Mouse (Mus musculus): ENCODE data around the gene Cda.
"Not testable (repeated sequence)": the region's sequence is repeated elsewhere in the genome, so short reads cannot be mapped to it uniquely, and the experiment has no call there.

Cda gene

GRCm38 (mm10) chr4:138342048-138342447 is 25.7 kb downstream of the Cda start:
- in situ Hi-C loops (cut with MboI; ENCODE audit: low pct_unique_long_range_greater_than_20kb in 1 of 2, low sequenced_read_pairs in 2 of 2, unreplicated experiment in 1 of 2), result no loop called here

- in situ Hi-C loops (cut with MboI; ENCODE audit: low pct_unique_long_range_greater_than_20kb in 1 of 2, low sequenced_read_pairs in 2 of 2, unreplicated experiment in 1 of 2), result no loop called here
Measured at GRCm38 (mm10) chr4:138341393-138341792, 26.4 kb downstream of the Cda start.

- in situ Hi-C loops (cut with MboI; ENCODE audit: low pct_unique_long_range_greater_than_20kb in 1 of 2, low sequenced_read_pairs in 2 of 2, unreplicated experiment in 1 of 2), result no loop called here
Measured at GRCm38 (mm10) chr4:138339963-138340362, 27.8 kb downstream of the Cda start.

- in situ Hi-C loops (cut with MboI; ENCODE audit: low pct_unique_long_range_greater_than_20kb in 1 of 2, low sequenced_read_pairs in 2 of 2, unreplicated experiment in 1 of 2), result no loop called here
Measured at GRCm38 (mm10) chr4:138337341-138337740, 30.5 kb downstream of the Cda start.

- in situ Hi-C loops (cut with MboI; ENCODE audit: low pct_unique_long_range_greater_than_20kb in 1 of 2, low sequenced_read_pairs in 2 of 2, unreplicated experiment in 1 of 2), result no loop called here
Measured at GRCm38 (mm10) chr4:138336876-138337275, 30.9 kb downstream of the Cda start.

GRCm38 (mm10) chr4:138335648-138336047 is 32.1 kb downstream of the Cda start:
- in situ Hi-C loops (cut with MboI; ENCODE audit: low pct_unique_long_range_greater_than_20kb in 1 of 2, low sequenced_read_pairs in 2 of 2, unreplicated experiment in 1 of 2), result no loop called here

- in situ Hi-C loops (cut with MboI; ENCODE audit: low pct_unique_long_range_greater_than_20kb in 1 of 2, low sequenced_read_pairs in 2 of 2, unreplicated experiment in 1 of 2), result no loop called here
Measured at GRCm38 (mm10) chr4:138335036-138335435, 32.8 kb downstream of the Cda start.

- in situ Hi-C loops (cut with MboI; ENCODE audit: low pct_unique_long_range_greater_than_20kb in 1 of 2, low sequenced_read_pairs in 2 of 2, unreplicated experiment in 1 of 2), result no loop called here
Measured at GRCm38 (mm10) chr4:138333135-138333534, 34.7 kb downstream of the Cda start.

- in situ Hi-C loops (cut with MboI; ENCODE audit: low pct_unique_long_range_greater_than_20kb in 1 of 2, low sequenced_read_pairs in 2 of 2, unreplicated experiment in 1 of 2), result no loop called here
Measured at GRCm38 (mm10) chr4:138331647-138332046, 36.1 kb downstream of the Cda start.

GRCm38 (mm10) chr4:138330264-138330671 is 37.5 kb downstream of the Cda start:
- in situ Hi-C loops (cut with MboI; ENCODE audit: low pct_unique_long_range_greater_than_20kb in 1 of 2, low sequenced_read_pairs in 2 of 2, unreplicated experiment in 1 of 2), result no loop called here

- in situ Hi-C loops (cut with MboI; ENCODE audit: low pct_unique_long_range_greater_than_20kb in 1 of 2, low sequenced_read_pairs in 2 of 2, unreplicated experiment in 1 of 2), result no loop called here
Measured at GRCm38 (mm10) chr4:138327891-138328470, 39.8 kb downstream of the Cda start.

GRCm38 (mm10) chr4:138327155-138327554 is 40.6 kb downstream of the Cda start:
- in situ Hi-C loops (cut with MboI; ENCODE audit: low pct_unique_long_range_greater_than_20kb in 1 of 2, low sequenced_read_pairs in 2 of 2, unreplicated experiment in 1 of 2), result not testable (repeated sequence)

GRCm38 (mm10) chr4:138326077-138326695 is 41.6 kb downstream of the Cda start, which contains the start of gene Pink1:
Gene Pink1, minus strand, starts transcription at chr4:138326307.
- in situ Hi-C loops (cut with MboI; ENCODE audit: low pct_unique_long_range_greater_than_20kb in 1 of 2, low sequenced_read_pairs in 2 of 2, unreplicated experiment in 1 of 2), result no loop called here

GRCm38 (mm10) chr4:138325466-138326076 is 42.2 kb downstream of the Cda start:
- in situ Hi-C loops (cut with MboI; ENCODE audit: low pct_unique_long_range_greater_than_20kb in 1 of 2, low sequenced_read_pairs in 2 of 2, unreplicated experiment in 1 of 2), result no loop called here

GRCm38 (mm10) chr4:138324451-138324850 is 43.3 kb downstream of the Cda start:
- in situ Hi-C loops (cut with MboI; ENCODE audit: low pct_unique_long_range_greater_than_20kb in 1 of 2, low sequenced_read_pairs in 2 of 2, unreplicated experiment in 1 of 2), result loop anchor here in 1 of 2 experiments (5.0 kb wide), 1 partner anchor 103 kb away; no protein-coding TSS in a partner anchor

- in situ Hi-C loops (cut with MboI; ENCODE audit: low pct_unique_long_range_greater_than_20kb in 1 of 2, low sequenced_read_pairs in 2 of 2, unreplicated experiment in 1 of 2), result loop anchor here in 1 of 2 experiments (5.0 kb wide), 1 partner anchor 104 kb away; no protein-coding TSS in a partner anchor
Measured at GRCm38 (mm10) chr4:138323753-138324152, 44.0 kb downstream of the Cda start.

GRCm38 (mm10) chr4:138322692-138323091 is 45.1 kb downstream of the Cda start:
- in situ Hi-C loops (cut with MboI; ENCODE audit: low pct_unique_long_range_greater_than_20kb in 1 of 2, low sequenced_read_pairs in 2 of 2, unreplicated experiment in 1 of 2), result loop anchor here in 1 of 2 experiments (5.0 kb wide), 1 partner anchor 105 kb away; no protein-coding TSS in a partner anchor

GRCm38 (mm10) chr4:138321488-138321887 is 46.3 kb downstream of the Cda start:
- in situ Hi-C loops (cut with MboI; ENCODE audit: low pct_unique_long_range_greater_than_20kb in 1 of 2, low sequenced_read_pairs in 2 of 2, unreplicated experiment in 1 of 2), result loop anchor here in 1 of 2 experiments (5.0 kb wide), 1 partner anchor 106 kb away; no protein-coding TSS in a partner anchor

GRCm38 (mm10) chr4:138320711-138321110 is 47.1 kb downstream of the Cda start:
- in situ Hi-C loops (cut with MboI; ENCODE audit: low pct_unique_long_range_greater_than_20kb in 1 of 2, low sequenced_read_pairs in 2 of 2, unreplicated experiment in 1 of 2), result loop anchor here in 1 of 2 experiments (5.0 kb wide), 1 partner anchor 107 kb away; no protein-coding TSS in a partner anchor
